Mouse (Mus musculus): ENCODE data around the gene Tmem44. TPM values are rescaled to one million over a fixed set of nuclear protein-coding genes. Genes with fewer than 3 reads are reported as not detected.

Gene Tmem44
- polyA plus RNA-seq (2012; ENCODE audit: insufficient read depth, insufficient read length, missing spikeins): not detected in 2 replicates

DNA sequence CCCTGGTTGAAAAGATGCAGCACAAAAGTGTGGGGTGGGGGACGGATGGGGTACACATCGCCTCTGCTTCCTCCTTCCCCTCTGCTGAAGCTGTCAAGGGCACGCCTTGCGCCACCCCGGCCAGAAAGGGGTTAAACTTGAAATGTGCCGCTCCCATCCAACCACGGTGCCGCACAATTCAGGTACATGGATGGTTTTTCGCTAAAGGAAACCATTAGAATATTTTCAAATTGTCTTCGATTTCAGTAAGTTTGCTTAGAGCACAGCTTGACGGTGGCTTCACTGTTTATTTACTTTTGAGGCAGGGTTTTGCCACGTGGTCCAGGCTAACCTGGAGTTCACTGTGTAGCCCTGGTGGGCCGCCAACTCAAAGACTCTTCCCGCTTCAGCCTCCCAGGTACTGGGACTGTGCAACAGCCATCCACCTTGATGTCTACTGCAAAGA is at the start of gene Tmem44:
Tmem44 (minus strand) TSS at position 95 of the 445 bp plus-strand sequence.
- TF ChIP-seq CTCF (IDR thresholded peaks at IDR 0.05; ENCODE audit: low read depth, low read length) (no peak), POLR2A (IDR thresholded peaks at IDR 0.05; ENCODE audit: borderline replicate concordance, low read depth, low read length) (no peak)
- no peak within 1 kb of the TSS for H3K27ac ChIP-seq (ENCODE audit: insufficient read depth, low read depth, low read length)
- peak within 1 kb of the TSS; percentile 65 for H3K4me3 ChIP-seq (ENCODE audit: insufficient read depth, low read length)
- peaks cover 6% of the 10 kb centered on the region; the same call in 1 of the 2 replicates for H3K4me1 ChIP-seq (ENCODE audit: control insufficient read depth, insufficient read depth, low read length)

GRCm38 (mm10) chr16:30599491-30600268 is 49.0 kb upstream of the Tmem44 start, which contains the start of gene Fam43a:
TSS of gene Fam43a (plus strand) at chr16:30599723.
- TF ChIP-seq CTCF (IDR thresholded peaks at IDR 0.05; ENCODE audit: low read depth, low read length) (no peak), POLR2A (IDR thresholded peaks at IDR 0.05; ENCODE audit: borderline replicate concordance, low read depth, low read length) (no peak)

DNA sequence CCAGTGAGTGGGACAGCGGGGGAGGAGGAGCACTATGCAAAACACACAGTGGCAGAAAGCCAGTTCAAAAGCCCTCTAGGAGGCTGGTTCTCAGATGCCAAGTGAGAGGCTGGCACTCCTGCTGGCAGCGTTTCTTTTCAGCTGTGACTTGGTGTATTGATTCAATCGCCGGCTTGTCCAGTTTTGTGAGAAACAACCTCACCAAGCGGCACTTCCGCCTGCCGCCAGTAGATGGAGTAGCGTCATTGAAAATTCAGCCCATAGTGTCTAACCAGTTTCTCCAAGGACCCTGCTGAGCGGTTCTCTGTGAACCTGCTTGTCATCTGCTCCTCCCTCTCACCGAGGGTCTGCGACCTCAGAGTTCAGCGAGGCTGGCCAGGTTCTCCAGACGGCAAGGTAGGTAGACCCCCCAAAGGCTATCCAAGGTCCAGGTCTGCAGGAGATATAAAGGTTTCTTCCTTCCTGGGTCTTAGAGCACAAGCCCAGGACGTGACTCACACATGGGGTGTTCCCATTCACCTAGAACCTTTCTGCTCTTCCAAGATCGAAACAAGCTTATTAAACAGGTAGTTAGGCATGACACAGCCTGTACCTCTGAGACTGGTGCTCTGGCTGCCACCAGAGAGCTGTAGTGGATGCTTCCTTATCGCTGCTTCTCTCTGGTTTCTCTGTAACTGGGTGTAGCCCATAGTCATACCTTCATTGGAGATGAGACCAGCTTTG is 46.5 kb upstream of the Tmem44 start:
- peaks cover 19% of the 10 kb centered on the region for H3K4me1 ChIP-seq (ENCODE audit: control insufficient read depth, insufficient read depth, low read length)
- TF ChIP-seq CTCF (IDR thresholded peaks at IDR 0.05; ENCODE audit: low read depth, low read length) (peak; percentile 81), POLR2A (IDR thresholded peaks at IDR 0.05; ENCODE audit: borderline replicate concordance, low read depth, low read length) (no peak)
- H3K27ac ChIP-seq (ENCODE audit: insufficient read depth, low read depth, low read length): no peak overlapping the region
- peak overlapping the region; percentile 17; the same call in 1 of the 2 replicates for H3K4me3 ChIP-seq (ENCODE audit: insufficient read depth, low read length)

More at GRCm38 (mm10) chr16:30599491-30600268, 49.0 kb upstream of the Tmem44 start, which contains the start of gene Fam43a:
- Histone ChIP-seq H3K4me1 (ENCODE audit: control insufficient read depth, insufficient read depth, low read length) (peaks cover 19% of the 10 kb centered on the region), H3K4me3 (ENCODE audit: insufficient read depth, low read length) (peak within 1 kb of the TSS; percentile 65), H3K27ac (ENCODE audit: insufficient read depth, low read depth, low read length) (no peak within 1 kb of the TSS)

GRCm38 (mm10) chr16:30595835-30596557 is 45.4 kb upstream of the Tmem44 start:
- Histone ChIP-seq H3K27ac (ENCODE audit: insufficient read depth, low read depth, low read length) (no peak overlapping the region), H3K4me1 (ENCODE audit: control insufficient read depth, insufficient read depth, low read length) (peaks cover 19% of the 10 kb centered on the region), H3K4me3 (ENCODE audit: insufficient read depth, low read length) (no peak overlapping the region)
- TF ChIP-seq CTCF (IDR thresholded peaks at IDR 0.05; ENCODE audit: low read depth, low read length) (no peak), POLR2A (IDR thresholded peaks at IDR 0.05; ENCODE audit: borderline replicate concordance, low read depth, low read length) (no peak)

DNA sequence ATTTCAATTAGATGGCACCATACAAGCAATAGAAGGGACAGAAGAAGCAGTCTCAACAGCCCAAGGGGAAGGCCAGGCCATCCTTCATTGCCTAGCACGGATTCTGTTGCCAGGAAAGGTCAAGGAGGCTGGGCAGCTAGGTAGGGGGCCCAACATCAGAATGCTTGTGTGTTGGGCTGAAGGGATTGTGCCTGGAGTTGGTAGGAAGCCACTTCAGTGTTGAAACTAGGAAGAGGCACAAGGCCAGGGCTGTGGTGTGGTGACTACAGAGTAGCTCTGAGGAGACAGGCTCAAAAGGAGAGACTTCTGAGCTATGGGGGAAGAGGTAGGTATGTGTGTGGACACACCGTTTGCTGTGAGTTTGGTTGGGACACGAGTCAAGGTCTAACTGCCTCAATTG is 44.7 kb upstream of the Tmem44 start:
- no peak overlapping the region for H3K4me3 ChIP-seq (ENCODE audit: insufficient read depth, low read length)
- no peak overlapping the region for H3K27ac ChIP-seq (ENCODE audit: insufficient read depth, low read depth, low read length)
- TF ChIP-seq CTCF (IDR thresholded peaks at IDR 0.05; ENCODE audit: low read depth, low read length) (no peak), POLR2A (IDR thresholded peaks at IDR 0.05; ENCODE audit: borderline replicate concordance, low read depth, low read length) (no peak)
- peaks cover 19% of the 10 kb centered on the region for H3K4me1 ChIP-seq (ENCODE audit: control insufficient read depth, insufficient read depth, low read length)

GRCm38 (mm10) chr16:30591990-30592389 is 41.3 kb upstream of the Tmem44 start:
- 0 out of 2 replicates have a peak, but pooled peaks have one; percentile 30 for TF ChIP-seq CTCF (IDR thresholded peaks at IDR 0.05; ENCODE audit: low read depth, low read length)
- TF ChIP-seq POLR2A (IDR thresholded peaks at IDR 0.05; ENCODE audit: borderline replicate concordance, low read depth, low read length): no peak
- peaks cover 19% of the 10 kb centered on the region for H3K4me1 ChIP-seq (ENCODE audit: control insufficient read depth, insufficient read depth, low read length)
- H3K4me3 ChIP-seq (ENCODE audit: insufficient read depth, low read length): no peak overlapping the region
- no peak overlapping the region for H3K27ac ChIP-seq (ENCODE audit: insufficient read depth, low read depth, low read length)

- no peak overlapping the region for H3K4me3 ChIP-seq (ENCODE audit: insufficient read depth, low read length)
- TF ChIP-seq POLR2A (IDR thresholded peaks at IDR 0.05; ENCODE audit: borderline replicate concordance, low read depth, low read length): no peak
- TF ChIP-seq CTCF (IDR thresholded peaks at IDR 0.05; ENCODE audit: low read depth, low read length): no peak
- no peak overlapping the region for H3K27ac ChIP-seq (ENCODE audit: insufficient read depth, low read depth, low read length)
- peaks cover 12% of the 10 kb centered on the region for H3K4me1 ChIP-seq (ENCODE audit: control insufficient read depth, insufficient read depth, low read length)
Observed at GRCm38 (mm10) chr16:30590264-30591209, 39.9 kb upstream of the Tmem44 start.

DNA sequence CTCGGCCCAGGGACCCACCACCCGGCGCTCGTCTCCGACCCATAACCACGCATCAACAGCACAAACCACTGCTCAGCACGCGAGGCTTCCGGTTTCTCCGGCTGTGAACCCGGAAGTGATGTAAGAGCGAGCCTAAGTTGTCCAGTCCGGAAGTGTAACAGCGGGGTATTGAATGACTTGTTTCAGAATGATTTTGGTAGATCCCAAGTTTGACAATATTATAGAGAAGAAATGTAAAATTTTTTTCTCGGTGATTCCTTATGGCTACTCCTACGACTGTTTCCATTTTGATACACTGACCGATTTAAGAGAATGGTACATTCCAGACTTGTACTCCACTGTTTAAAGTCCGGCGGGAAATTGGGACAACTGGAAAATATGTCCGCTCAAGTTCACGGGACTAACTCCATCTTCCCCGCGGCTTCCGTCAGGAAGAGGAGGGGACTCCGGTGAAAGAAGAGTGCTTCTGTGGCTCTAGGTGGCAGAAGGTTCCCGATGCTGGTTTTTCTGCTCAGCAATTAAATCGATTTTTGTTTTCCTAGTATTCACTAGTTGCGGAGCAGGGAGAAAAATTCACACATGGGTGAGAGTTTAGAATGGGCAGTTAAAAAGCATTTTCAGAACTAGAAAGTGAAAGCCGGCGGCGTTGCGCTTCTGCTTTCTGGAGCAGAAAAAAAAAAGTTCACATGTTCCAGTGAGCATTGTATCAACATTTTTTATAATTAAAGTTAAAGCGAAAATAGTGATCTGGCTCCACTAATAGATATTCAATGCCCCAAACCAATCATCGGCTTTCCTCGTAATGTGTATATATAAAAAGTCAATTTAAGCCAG is 37.1 kb upstream of the Tmem44 start, which contains the start of gene Lsg1:
Lsg1 (minus strand) TSS at position 99 of the 834 bp plus-strand sequence.
- H3K27ac ChIP-seq (ENCODE audit: insufficient read depth, low read depth, low read length): peak within 1 kb of the TSS; percentile 82
- TF ChIP-seq POLR2A (IDR thresholded peaks at IDR 0.05; ENCODE audit: borderline replicate concordance, low read depth, low read length) (no peak), CTCF (IDR thresholded peaks at IDR 0.05; ENCODE audit: low read depth, low read length) (no peak)
- peaks cover 8% of the 10 kb centered on the region for H3K4me1 ChIP-seq (ENCODE audit: control insufficient read depth, insufficient read depth, low read length)
- peak within 1 kb of the TSS; percentile 96 for H3K4me3 ChIP-seq (ENCODE audit: insufficient read depth, low read length)
